Mouse (Mus musculus) E14TG2a.4 (cell line): ENCODE results near the gene Mllt11.

Experiments
- H3K27me3 ChIP-seq: 2 replicates; pipeline ENCODE4 v1.6.1; 2014; ENCODE audit warnings: low read length, control low read depth; ENCODE audit not compliant: insufficient read depth
- H3K36me3 ChIP-seq: 2 replicates; pipeline ENCODE4 v1.6.1; 2014; ENCODE audit warnings: low read length, control low read depth; ENCODE audit not compliant: insufficient read depth
- H3K4me1 ChIP-seq: replicated peaks from 2 replicates; pipeline ENCODE4 v1.6.1; 2014; ENCODE audit warnings: low read depth, low read length, control low read depth
- H3K4me3 ChIP-seq: replicated peaks from 2 replicates; pipeline ENCODE4 v1.5.1; 2014; ENCODE audit warnings: mild to moderate bottlenecking, low read length
- H3K9me3 ChIP-seq: 2 replicates; pipeline ENCODE4 v1.6.1; 2014; ENCODE audit warnings: low read length, control low read depth
- CTCF ChIP-seq: conservative IDR thresholded peaks from 2 replicates; pipeline ENCODE4 v1.5.1; 2014; ENCODE audit warnings: low read length
- NANOG ChIP-seq: IDR thresholded peaks from 2 replicates; pipeline ENCODE4 v1.6.1; 2014; ENCODE audit warnings: borderline replicate concordance, low read length, mixed read lengths
- POU5F1 ChIP-seq: IDR thresholded peaks from 2 replicates; pipeline ENCODE4 v1.6.1; 2014; ENCODE audit warnings: low read length, borderline replicate concordance

Gene Mllt11

GRCm38 (mm10) chr3:95250361-95250760 lies 18.4 kb upstream of the Mllt11 start:
- Histone ChIP-seq H3K27me3 (no peaks in the 10 kb centered on the region), H3K36me3 (peaks cover 71% of the 10 kb centered on the region), H3K9me3 (no peaks in the 10 kb centered on the region), H3K4me1 (peaks cover 67% of the 10 kb centered on the region), H3K4me3 (peak overlapping the region; percentile 62)
- no peak for TF ChIP-seq NANOG
- TF ChIP-seq POU5F1: no peak
- no peak for TF ChIP-seq CTCF

GRCm38 (mm10) chr3:95247660-95248336 lies 15.8 kb upstream of the Mllt11 start:
- Histone ChIP-seq H3K4me3 (no peak overlapping the region), H3K4me1 (peaks cover 57% of the 10 kb centered on the region), H3K9me3 (no peaks in the 10 kb centered on the region), H3K27me3 (no peaks in the 10 kb centered on the region), H3K36me3 (peaks cover 70% of the 10 kb centered on the region)
- TF ChIP-seq POU5F1 (no peak), NANOG (no peak), CTCF (no peak)

GRCm38 (mm10) chr3:95246465-95247231 lies 14.7 kb upstream of the Mllt11 start:
- TF ChIP-seq CTCF (no peak), POU5F1 (no peak), NANOG (no peak)
- H3K4me3 ChIP-seq: no peak overlapping the region
- H3K27me3 ChIP-seq: no peaks in the 10 kb centered on the region
- no peaks in the 10 kb centered on the region for H3K9me3 ChIP-seq
- H3K36me3 ChIP-seq: peaks cover 63% of the 10 kb centered on the region
- peaks cover 50% of the 10 kb centered on the region for H3K4me1 ChIP-seq

- Histone ChIP-seq H3K36me3 (peaks cover 53% of the 10 kb centered on the region), H3K9me3 (no peaks in the 10 kb centered on the region), H3K27me3 (peaks cover 3% of the 10 kb centered on the region; the same call in 1 of the 2 replicates), H3K4me1 (peaks cover 48% of the 10 kb centered on the region), H3K4me3 (no peak overlapping the region)
- TF ChIP-seq CTCF (no peak), POU5F1 (no peak), NANOG (no peak)
Measured at GRCm38 (mm10) chr3:95243086-95243485, 11.1 kb upstream of the Mllt11 start.

- TF ChIP-seq POU5F1: no peak
- TF ChIP-seq NANOG: no peak
- TF ChIP-seq CTCF: no peak
- Histone ChIP-seq H3K36me3 (peaks cover 60% of the 10 kb centered on the region), H3K4me1 (peaks cover 56% of the 10 kb centered on the region), H3K9me3 (no peaks in the 10 kb centered on the region), H3K27me3 (peaks cover 3% of the 10 kb centered on the region; the same call in 1 of the 2 replicates), H3K4me3 (peak within 1 kb of the TSS; percentile 70)
Measured at GRCm38 (mm10) chr3:95241498-95241897, 9.5 kb upstream of the Mllt11 start, which contains the start of gene Gm128. Gene Gm128 (minus strand): TSS chr3:95241598.

- H3K36me3 ChIP-seq: peaks cover 60% of the 10 kb centered on the region
- TF ChIP-seq POU5F1 (no peak), NANOG (no peak), CTCF (no peak)
- H3K4me1 ChIP-seq: peaks cover 61% of the 10 kb centered on the region
- H3K9me3 ChIP-seq: no peaks in the 10 kb centered on the region
- peak overlapping the region; percentile 70 for H3K4me3 ChIP-seq
- peaks cover 3% of the 10 kb centered on the region; the same call in 1 of the 2 replicates for H3K27me3 ChIP-seq
Measured at GRCm38 (mm10) chr3:95240900-95241299, 8.9 kb upstream of the Mllt11 start.

GRCm38 (mm10) chr3:95239971-95240370 lies 8.0 kb upstream of the Mllt11 start:
- Histone ChIP-seq H3K4me3 (peak overlapping the region; percentile 70), H3K27me3 (peaks cover 3% of the 10 kb centered on the region; the same call in 1 of the 2 replicates), H3K36me3 (peaks cover 62% of the 10 kb centered on the region), H3K9me3 (no peaks in the 10 kb centered on the region), H3K4me1 (peaks cover 71% of the 10 kb centered on the region)
- TF ChIP-seq POU5F1 (no peak), CTCF (no peak), NANOG (no peak)

- H3K27me3 ChIP-seq: peaks cover 3% of the 10 kb centered on the region; the same call in 1 of the 2 replicates
- H3K4me1 ChIP-seq: peaks cover 80% of the 10 kb centered on the region
- no peak overlapping the region for H3K4me3 ChIP-seq
- H3K9me3 ChIP-seq: no peaks in the 10 kb centered on the region
- no peak for TF ChIP-seq POU5F1
- 0 out of 2 replicates have a peak, but pooled peaks have one; percentile 2 for TF ChIP-seq CTCF
- peaks cover 63% of the 10 kb centered on the region for H3K36me3 ChIP-seq
Measured at GRCm38 (mm10) chr3:95239022-95239421, 7.1 kb upstream of the Mllt11 start.
